ENCODE assay signal across 14 mouse cellular contexts in the genomic region with DNA sequence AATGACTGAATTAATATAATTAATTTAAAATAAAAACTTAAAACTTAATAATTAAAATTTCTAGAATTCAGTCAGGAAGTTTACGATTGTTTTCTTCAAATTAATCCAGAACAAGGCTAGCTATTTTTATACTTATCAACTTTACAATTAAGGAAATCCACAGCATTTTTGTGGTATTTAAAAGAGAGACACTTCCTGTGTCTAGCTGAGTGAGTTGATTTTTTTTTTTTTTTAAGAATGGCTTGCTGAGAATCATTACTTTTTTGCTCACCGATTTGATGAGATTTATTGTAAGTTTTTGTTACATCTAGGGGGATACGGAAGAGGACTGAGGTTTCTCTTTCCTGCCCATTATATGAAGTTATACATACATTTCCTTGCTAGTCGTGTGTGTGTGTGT. TPM values are rescaled to one million over a fixed set of nuclear protein-coding genes. Genes with fewer than 3 reads are reported as not detected.
DNase-seq lines count a peak whose midpoint lies in the region; ATAC-seq and TF ChIP-seq lines count a peak whose summit lies in the region.
"Had no signal": no experiment of that assay in that cellular context is flagged by ENCODE, and none has a peak within 500 bp of the region (broad histone marks: within the 10 kb centered on the region; RNA-seq: fewer than 3 reads in every experiment).

No protein-coding gene starts in this region.

- peaks cover 39% of the 10 kb centered on the region for H3K79me2 ChIP-seq in myocyte (ENCODE audit: control insufficient read depth, insufficient read depth)

- no peaks in the 10 kb centered on the region for H3K36me3 ChIP-seq in hindbrain, embryonic 14.5 days (replicated peaks; ENCODE audit: control insufficient read depth, insufficient read depth)
- H3K36me3 ChIP-seq in hindbrain, embryonic 13.5 days = no peaks in the 10 kb centered on the region
- H3K36me3 ChIP-seq in lung, embryonic 15.5 days = no peaks in the 10 kb centered on the region
- H3K36me3 ChIP-seq in intestine, embryonic 15.5 days = no peaks in the 10 kb centered on the region
- H3K36me3 ChIP-seq in myocyte (ENCODE audit: control insufficient read depth, insufficient read depth) = no peaks in the 10 kb centered on the region
- H3K36me3 ChIP-seq: embryonic facial prominence, embryonic 12.5 days had no signal

- no peak overlapping the region for H3K4me3 ChIP-seq in hindbrain, embryonic 14.5 days (replicated peaks; ENCODE audit: low read length)
- H3K4me3 ChIP-seq in hindbrain, embryonic 13.5 days = no peak overlapping the region
- H3K4me3 ChIP-seq in lung, embryonic 15.5 days = no peak overlapping the region; the same call in 1 of the 2 replicates
- H3K4me3 ChIP-seq in intestine, embryonic 15.5 days (replicated peaks) = no peak overlapping the region
- peak overlapping the region; percentile 94 for H3K4me3 ChIP-seq in myocyte

- TF ChIP-seq POLR2A in myocyte (IDR thresholded peaks at IDR 0.05; ENCODE audit: insufficient read length, low read depth) = no peak

- ATAC-seq in hindbrain, embryonic 14.5 days (ENCODE audit: low FRiP score) = no peak
- no peak for ATAC-seq in hindbrain, embryonic 13.5 days (ENCODE audit: low FRiP score)
- ATAC-seq in lung, embryonic 15.5 days (ENCODE audit: borderline replicate concordance, extremely low read depth, low FRiP score, low TSS enrichment) = no peak
- no peak for ATAC-seq in intestine, embryonic 15.5 days
- ATAC-seq: forebrain, embryonic 16.5 days; Patski had no signal

- no peak overlapping the region for H3K27ac ChIP-seq in hindbrain, embryonic 14.5 days
- no peak overlapping the region for H3K27ac ChIP-seq in hindbrain, embryonic 13.5 days
- no peak overlapping the region for H3K27ac ChIP-seq in lung, embryonic 15.5 days
- H3K27ac ChIP-seq in intestine, embryonic 15.5 days = no peak overlapping the region
- H3K27ac ChIP-seq: embryonic facial prominence, embryonic 12.5 days had no signal

- peaks cover 17% of the 10 kb centered on the region for H3K4me1 ChIP-seq in hindbrain, embryonic 14.5 days (replicated peaks; ENCODE audit: control insufficient read depth, insufficient read depth, low read length)
- H3K4me1 ChIP-seq in hindbrain, embryonic 13.5 days (replicated peaks) = peaks cover 22% of the 10 kb centered on the region
- H3K4me1 ChIP-seq in lung, embryonic 15.5 days = peaks cover 23% of the 10 kb centered on the region
- 0 out of 2 replicates have a peak, but pooled peaks cover 9% of the 10 kb centered on the region for H3K4me1 ChIP-seq in intestine, embryonic 15.5 days (replicated peaks)

- WGBS in hindbrain, embryonic 14.5 days = 78% methylated on average over 4 of the region's 4 CpGs
- WGBS in hindbrain, embryonic 13.5 days = 77% methylated on average over 4 of the region's 4 CpGs
- 58% methylated on average over 4 of the region's 4 CpGs for WGBS in lung, embryonic 15.5 days
- WGBS in intestine, embryonic 15.5 days = 57% methylated on average over 4 of the region's 4 CpGs

- H3K9ac ChIP-seq in hindbrain, embryonic 14.5 days = no peak overlapping the region
- H3K9ac ChIP-seq in hindbrain, embryonic 13.5 days = no peak overlapping the region
- no peak overlapping the region for H3K9ac ChIP-seq in lung, embryonic 15.5 days
- H3K9ac ChIP-seq in intestine, embryonic 15.5 days = no peak overlapping the region
- H3K9ac ChIP-seq: embryonic facial prominence, embryonic 12.5 days had no signal

- H3K4me2 ChIP-seq in hindbrain, embryonic 14.5 days (replicated peaks) = peak overlapping the region; percentile 76
- H3K4me2 ChIP-seq in hindbrain, embryonic 13.5 days = no peak overlapping the region
- H3K4me2 ChIP-seq in lung, embryonic 15.5 days = peak overlapping the region; percentile 78
- H3K4me2 ChIP-seq in intestine, embryonic 15.5 days (replicated peaks) = peak overlapping the region; percentile 71; the same call in 1 of the 2 replicates
- H3K4me2 ChIP-seq in myocyte (ENCODE audit: low read depth) = peak overlapping the region; percentile 76

- H3ac ChIP-seq in myocyte (ENCODE audit: control insufficient read depth, insufficient read length) = no peak overlapping the region

- H3K9me3 ChIP-seq in hindbrain, embryonic 14.5 days (ENCODE audit: control insufficient read depth, low read length) = no peaks in the 10 kb centered on the region
- H3K9me3 ChIP-seq in hindbrain, embryonic 13.5 days = no peaks in the 10 kb centered on the region
- H3K9me3 ChIP-seq in lung, embryonic 15.5 days = no peaks in the 10 kb centered on the region
- H3K9me3 ChIP-seq in intestine, embryonic 15.5 days = no peaks in the 10 kb centered on the region
- H3K9me3 ChIP-seq: embryonic facial prominence, embryonic 12.5 days had no signal

- no peaks in the 10 kb centered on the region for H3K27me3 ChIP-seq in hindbrain, embryonic 14.5 days (ENCODE audit: control insufficient read depth, insufficient read depth, low read length)
- H3K27me3 ChIP-seq in hindbrain, embryonic 13.5 days = no peaks in the 10 kb centered on the region
- no peaks in the 10 kb centered on the region for H3K27me3 ChIP-seq in lung, embryonic 15.5 days
- H3K27me3 ChIP-seq in intestine, embryonic 15.5 days (replicated peaks) = no peaks in the 10 kb centered on the region
- H3K27me3 ChIP-seq in myocyte (ENCODE audit: control insufficient read depth, insufficient read depth, insufficient read length) = no peaks in the 10 kb centered on the region
- H3K27me3 ChIP-seq: embryonic facial prominence, embryonic 12.5 days; Patski had no signal

- no peak for DNase-seq in hindbrain, embryonic 14.5 days (ENCODE audit: low spot score)
- DNase-seq in lung, adult 18-20 months = no peak
- DNase-seq in cerebellum, adult 8-10 months = no peak
- DNase-seq: cerebellum, postnatal 14 days; heart, postnatal 36 days; kidney, postnatal 36 days; thymus, postnatal 14 days had no signal

TF ChIP-seq in myocyte, 11 proteins besides CTCF, POLR2A, EP300 and RAD21:
- TF ChIP-seq TCF12 (IDR thresholded peaks at IDR 0.05; ENCODE audit: insufficient read depth, poor library complexity, severe bottlenecking) (no peak), TCF3 (IDR thresholded peaks at IDR 0.05; ENCODE audit: insufficient read length, low read depth) (no peak), USF1 (IDR thresholded peaks at IDR 0.05; ENCODE audit: low read depth) (no peak), MYOD1 (IDR thresholded peaks at IDR 0.05; ENCODE audit: control insufficient read depth in 1 of 3, insufficient read length in 2 of 3, low read depth in 2 of 3) (no peak), MAX (IDR thresholded peaks at IDR 0.05; ENCODE audit: low read depth) (no peak), CEBPB (IDR thresholded peaks at IDR 0.05; ENCODE audit: insufficient read depth, poor library complexity, severe bottlenecking) (no peak), REST (IDR thresholded peaks at IDR 0.05; ENCODE audit: insufficient read depth, insufficient read length) (no peak), E2F4 (IDR thresholded peaks at IDR 0.05; ENCODE audit: insufficient read depth) (no peak), SRF (IDR thresholded peaks at IDR 0.05; ENCODE audit: control insufficient read depth, insufficient read length, low read depth) (no peak), POLR2AphosphoS2 (IDR thresholded peaks at IDR 0.05; ENCODE audit: insufficient read length, low read depth) (no peak), MYOG (IDR thresholded peaks at IDR 0.05; ENCODE audit: control insufficient read depth in 1 of 3, insufficient read depth in 1 of 3, insufficient read length in 2 of 3, low read depth in 2 of 3) (no peak)

RNA-seq across cellular contexts. Expression of a gene that starts 1.8 kb away (rescaled TPM):
- polyA plus RNA-seq in hindbrain, embryonic 14.5 days (2014; fragmentation: Nextera tagmentation; extraction: Ambion mirVana) = 3.2 and 3.6 TPM in 2 replicates
- 3.0 TPM in 2 replicates for polyA plus RNA-seq in hindbrain, embryonic 13.5 days (2015; fragmentation: Nextera tagmentation; extraction: Ambion mirVana)
- 3.1 and 3.2 TPM in 2 replicates for polyA plus RNA-seq in lung, embryonic 15.5 days (2015; fragmentation: Nextera tagmentation; extraction: Ambion mirVana)
- 3.1 and 3.4 TPM in 2 replicates for polyA plus RNA-seq in intestine, embryonic 15.5 days (2015; fragmentation: Nextera tagmentation; extraction: Ambion mirVana)
- 1.7 TPM for polyA plus RNA-seq in myocyte (2012; fragmentation: generic; extraction: Trizol)

RNA-seq across cellular contexts. Expression of a gene that starts 2.0 kb away (rescaled TPM):
- 56.5 and 62.5 TPM in 2 replicates for polyA plus RNA-seq in hindbrain, embryonic 14.5 days (2014; fragmentation: Nextera tagmentation; extraction: Ambion mirVana)
- 65.4 and 66.1 TPM in 2 replicates for polyA plus RNA-seq in hindbrain, embryonic 13.5 days (2015; fragmentation: Nextera tagmentation; extraction: Ambion mirVana)
- 27.8 TPM in 2 replicates for polyA plus RNA-seq in lung, embryonic 15.5 days (2015; fragmentation: Nextera tagmentation; extraction: Ambion mirVana)
- 18.6 and 20.1 TPM in 2 replicates for polyA plus RNA-seq in intestine, embryonic 15.5 days (2015; fragmentation: Nextera tagmentation; extraction: Ambion mirVana)
- polyA plus RNA-seq in myocyte (2012; fragmentation: generic; extraction: Trizol) = 16.8 TPM
